Mouse (Mus musculus) left cerebral cortex, adult 2 months (tissue): ENCODE measurements around the gene Ppp1r32. TPM values are rescaled to one million over a fixed set of nuclear protein-coding genes. Genes with fewer than 3 reads are reported as not detected.

Experiments
- DNase-seq, 2 experiments: peaks; one replicate each; pipeline ENCODE4 v3.0.0; 2021 to 2022; ENCODE audit warnings: low spot score in 2 of 2, mixed read lengths in 1 of 2; ENCODE audit errors: extremely low spot score in 1 of 2
- H3K27ac ChIP-seq: fragments of 200-600 bp; 2 replicates; pipeline ENCODE4 v1.8.1; 2022
- H3K4me3 ChIP-seq: fragments of 200-600 bp; 2 replicates; pipeline ENCODE4 v1.8.1; 2022
- CTCF ChIP-seq: fragments of 200-600 bp; IDR thresholded peaks from 2 replicates; pipeline ENCODE4 v1.8.1; 2022; ENCODE audit warnings: antibody characterized with exemption, mild to moderate bottlenecking, moderate library complexity
- intact Hi-C: fragments of 180-260 bp; cut with DNase I; formaldehyde crosslinking; loops from one replicate; pipeline ENCODE4 v1.15.1; 2025
- total RNA-seq, 2 experiments: library from RNA; stranded (reverse); gene quantifications; 2 replicates each; pipeline ENCODE4 v1.2.3; 2021

The Ppp1r32 gene
- total RNA-seq, 2 experiments from 2014 or later: 0.61 to 1.3 TPM

GRCm38 (mm10) chr19:10457484-10457800 is 25.3 kb downstream of the Ppp1r32 start:
- no peak overlapping the region for H3K27ac ChIP-seq
- intact Hi-C loops: no loop called here
- DNase-seq: peak; percentile 38 to 71
- no peak for TF ChIP-seq CTCF
- no peak overlapping the region for H3K4me3 ChIP-seq

GRCm38 (mm10) chr19:10456752-10457483 is 25.8 kb downstream of the Ppp1r32 start, which contains the start of gene Lrrc10b:
Gene Lrrc10b (minus strand): TSS chr19:10457473.
- TF ChIP-seq CTCF: peak; percentile 34
- H3K27ac ChIP-seq: no peak within 1 kb of the TSS

DNA sequence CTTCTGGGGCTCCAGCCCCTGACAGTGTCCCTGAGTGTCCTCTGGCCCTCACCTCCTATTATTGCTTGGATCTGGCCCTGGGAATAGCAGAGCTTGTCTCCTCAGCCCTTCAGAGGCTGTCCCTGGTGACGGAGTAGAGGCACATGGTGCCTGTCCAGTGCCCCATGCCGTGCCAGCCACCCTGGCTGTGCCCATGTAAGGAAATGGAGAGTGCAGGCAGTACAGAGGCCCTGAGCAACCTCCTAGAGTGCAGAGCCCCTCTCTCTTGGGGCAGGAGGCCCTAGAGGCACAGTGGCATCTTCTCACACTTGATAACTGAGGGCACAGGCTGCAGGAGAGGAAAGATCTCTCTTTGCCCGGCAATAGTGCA is 27.3 kb downstream of the Ppp1r32 start:
- Histone ChIP-seq H3K27ac (no peak overlapping the region), H3K4me3 (no peak overlapping the region)
- TF ChIP-seq CTCF: no peak
- intact Hi-C loops: no loop called here
- DNase-seq: no peak

More at GRCm38 (mm10) chr19:10456752-10457483, 25.8 kb downstream of the Ppp1r32 start, which contains the start of gene Lrrc10b:
- intact Hi-C loops: no loop called here
- peak; percentile 70 to 77 for DNase-seq
- peak within 1 kb of the TSS; percentile 45 for H3K4me3 ChIP-seq

- TF ChIP-seq CTCF: no peak
Measured at GRCm38 (mm10) chr19:10454718-10455436, 27.9 kb downstream of the Ppp1r32 start.

GRCm38 (mm10) chr19:10449708-10450107 is 33.0 kb downstream of the Ppp1r32 start:
- Histone ChIP-seq H3K27ac (no peak overlapping the region), H3K4me3 (no peak overlapping the region)
- intact Hi-C loops: loop anchor here (1.0 kb wide), 1 partner anchor 37 kb away; no protein-coding TSS in a partner anchor
- peak; percentile 73 to 76 for DNase-seq
- TF ChIP-seq CTCF: peak; percentile 88

More at GRCm38 (mm10) chr19:10454718-10455436, 27.9 kb downstream of the Ppp1r32 start:
- DNase-seq: no peak
- intact Hi-C loops: no loop called here
- Histone ChIP-seq H3K4me3 (no peak overlapping the region), H3K27ac (no peak overlapping the region)

GRCm38 (mm10) chr19:10449190-10449589 is 33.5 kb downstream of the Ppp1r32 start:
- no peak overlapping the region for H3K27ac ChIP-seq
- intact Hi-C loops: loop anchor here (1.0 kb wide), 1 partner anchor 37 kb away; no protein-coding TSS in a partner anchor

GRCm38 (mm10) chr19:10448275-10448674 is 34.5 kb downstream of the Ppp1r32 start:
- Histone ChIP-seq H3K4me3 (no peak overlapping the region), H3K27ac (no peak overlapping the region)
- no peak for DNase-seq
- no peak for TF ChIP-seq CTCF
- intact Hi-C loops: no loop called here

More at GRCm38 (mm10) chr19:10449190-10449589, 33.5 kb downstream of the Ppp1r32 start:
- DNase-seq: no peak
- H3K4me3 ChIP-seq: no peak overlapping the region
- TF ChIP-seq CTCF: no peak

- Histone ChIP-seq H3K27ac (no peak overlapping the region), H3K4me3 (no peak overlapping the region)
- no peak for TF ChIP-seq CTCF
- DNase-seq: no peak
- intact Hi-C loops: no loop called here
Measured at GRCm38 (mm10) chr19:10444685-10445369, 37.9 kb downstream of the Ppp1r32 start.

GRCm38 (mm10) chr19:10437521-10437920 is 45.2 kb downstream of the Ppp1r32 start:
- Histone ChIP-seq H3K4me3 (no peak overlapping the region), H3K27ac (no peak overlapping the region)
- TF ChIP-seq CTCF: peak; percentile 14
- no peak for DNase-seq
- intact Hi-C loops: loop anchor here (2.0 kb wide), 1 partner anchor 179 kb away; no protein-coding TSS in a partner anchor

DNA sequence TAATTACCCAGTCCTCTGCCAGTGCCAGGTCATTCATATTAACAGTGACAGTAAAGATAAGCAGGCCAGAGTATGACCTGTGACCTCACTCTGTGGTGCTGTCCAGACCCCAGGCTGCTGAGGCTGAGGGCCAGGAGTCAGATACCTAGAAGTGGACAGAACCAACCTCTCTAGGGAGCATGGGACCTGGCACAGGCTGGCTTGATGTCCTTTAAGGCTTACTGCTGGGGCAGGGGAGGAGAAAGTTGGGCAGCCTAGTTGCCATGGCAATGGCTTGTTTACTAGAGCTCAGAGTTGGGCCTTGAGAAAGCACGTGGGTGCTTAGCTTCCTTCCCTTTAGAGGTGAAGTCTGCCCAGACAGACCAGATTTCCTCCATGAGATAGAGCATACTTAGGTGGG is 46.0 kb downstream of the Ppp1r32 start:
- intact Hi-C loops: loop anchor here (1.0 to 2.0 kb wide), 3 partner anchors 47 to 178 kb away; partner anchors contain the start of gene Syt7
- no peak for TF ChIP-seq CTCF
- Histone ChIP-seq H3K4me3 (no peak overlapping the region), H3K27ac (no peak overlapping the region)
- DNase-seq: no peak

- peak; percentile 71 to 74 for DNase-seq
- Histone ChIP-seq H3K4me3 (no peak overlapping the region), H3K27ac (no peak overlapping the region)
- intact Hi-C loops: loop anchor here (1.0 to 2.0 kb wide), 3 partner anchors 47 to 177 kb away; partner anchors contain the start of gene Syt7
- peak; percentile 83 for TF ChIP-seq CTCF
Measured at GRCm38 (mm10) chr19:10435908-10436307, 46.8 kb downstream of the Ppp1r32 start.

GRCm38 (mm10) chr19:10434927-10435326 is 47.8 kb downstream of the Ppp1r32 start:
- H3K4me3 ChIP-seq: no peak overlapping the region
- no peak overlapping the region; the same call in 1 of the 2 replicates for H3K27ac ChIP-seq
- no peak for TF ChIP-seq CTCF
- intact Hi-C loops: no loop called here
- no peak for DNase-seq
